ENCODE assay signal across 31 mouse cellular contexts in the genomic region with DNA sequence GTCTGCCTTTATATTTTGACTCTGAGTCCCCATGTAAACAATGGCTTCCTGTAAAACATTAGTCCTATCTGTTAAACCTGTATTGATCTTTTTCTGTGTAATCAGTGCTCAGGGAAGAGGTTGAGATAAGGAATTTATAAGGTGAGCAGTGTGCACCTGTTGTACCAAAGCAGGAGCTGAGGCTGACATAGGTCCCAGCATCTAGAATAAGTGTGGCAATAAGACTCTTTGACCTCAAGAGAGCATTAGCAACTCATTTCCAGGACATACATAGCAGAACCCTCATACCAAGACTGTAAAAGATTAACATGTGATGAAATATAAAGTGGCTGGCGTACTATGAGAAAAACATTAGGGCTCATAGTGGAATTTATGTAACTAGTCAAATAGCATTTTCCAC. TPM values are rescaled to one million over a fixed set of nuclear protein-coding genes. Genes with fewer than 3 reads are reported as not detected.
"Had no signal": no experiment of that assay in that cellular context is flagged by ENCODE, and none has a peak within 500 bp of the region (broad histone marks: within the 10 kb centered on the region; RNA-seq: fewer than 3 reads in every experiment).

No protein-coding gene starts in this region.

- H3K36me3 ChIP-seq: heart, embryonic 10.5 days; heart, embryonic 12.5 days; hindbrain, embryonic 10.5 days; hindbrain, embryonic 12.5 days; kidney, embryonic 15.5 days; limb, embryonic 13.5 days; limb, embryonic 15.5 days; liver, embryonic 12.5 days had no signal

- H3K9me3 ChIP-seq: heart, embryonic 10.5 days; heart, embryonic 12.5 days; hindbrain, embryonic 10.5 days; hindbrain, embryonic 12.5 days; kidney, embryonic 15.5 days; limb, embryonic 13.5 days; limb, embryonic 15.5 days; liver, embryonic 12.5 days had no signal

- ATAC-seq: hindbrain, embryonic 16.5 days; inflammation-experienced regulatory T-cells, adult 6 months; liver, embryonic 12.5 days had no signal

- H3K9ac ChIP-seq: heart, embryonic 12.5 days; hindbrain, embryonic 12.5 days; hindbrain, embryonic 14.5 days; kidney, embryonic 15.5 days; limb, embryonic 13.5 days; limb, embryonic 15.5 days; liver, embryonic 12.5 days had no signal

- DNase-seq: gastrocnemius, adult 2 months; gastrocnemius, postnatal 10 days; gastrocnemius, postnatal 25 days; heart, adult 18-20 months; heart, postnatal 10 days; heart, postnatal 4 days; kidney, adult 11 months; kidney, adult 2 months; kidney, adult 9 months; kidney, postnatal 14 days; kidney, postnatal 36 days; layer of hippocampus, adult 9-11 months; layer of hippocampus, postnatal 36 days; left cerebral cortex, postnatal 4 days had no signal

- H3K27ac ChIP-seq: gastrocnemius, adult 2 months; heart, embryonic 10.5 days; hindbrain, embryonic 10.5 days; hindbrain, embryonic 12.5 days; hindbrain, embryonic 14.5 days; kidney, embryonic 15.5 days; kidney, postnatal 0 days; limb, embryonic 13.5 days; limb, embryonic 15.5 days; liver, embryonic 12.5 days had no signal

- H3K4me3 ChIP-seq: gastrocnemius, adult 2 months; heart, embryonic 10.5 days; heart, embryonic 12.5 days; hindbrain, embryonic 10.5 days; hindbrain, embryonic 12.5 days; kidney, embryonic 15.5 days; limb, embryonic 13.5 days; limb, embryonic 15.5 days; liver, embryonic 12.5 days had no signal

- H3K27me3 ChIP-seq: heart, embryonic 12.5 days; hindbrain, embryonic 12.5 days; kidney, embryonic 15.5 days; limb, embryonic 13.5 days; limb, embryonic 15.5 days; liver, embryonic 12.5 days had no signal

- H3K4me1 ChIP-seq: heart, embryonic 10.5 days; hindbrain, embryonic 12.5 days; kidney, embryonic 15.5 days; limb, embryonic 13.5 days; limb, embryonic 15.5 days; liver, embryonic 12.5 days had no signal

- H3K4me2 ChIP-seq: heart, embryonic 12.5 days; hindbrain, embryonic 12.5 days; hindbrain, embryonic 14.5 days; kidney, embryonic 15.5 days; limb, embryonic 13.5 days; limb, embryonic 15.5 days; liver, embryonic 12.5 days had no signal

RNA-seq across cellular contexts. Expression of gene Mill2, which starts 8.6 kb away (rescaled TPM):
- polyA plus RNA-seq: limb, embryonic 11.5 days had no signal

RNA-seq across cellular contexts. Expression of gene Psg17, which starts 27.0 kb away (rescaled TPM):
- polyA plus RNA-seq: heart, embryonic 10.5 days; heart, embryonic 12.5 days; heart, embryonic 14.5 days; heart, embryonic 16.5 days; hindbrain, embryonic 10.5 days; hindbrain, embryonic 12.5 days; hindbrain, embryonic 16.5 days; inflammation-experienced regulatory T-cells, adult 6 months; kidney, postnatal 0 days; limb, embryonic 11.5 days; limb, embryonic 15.5 days; liver, adult 2 months; liver, embryonic 12.5 days had no signal

RNA-seq across cellular contexts. Expression of gene Psg19, which starts 50.1 kb away (rescaled TPM):
- polyA plus RNA-seq: heart, embryonic 10.5 days; heart, embryonic 12.5 days; heart, embryonic 14.5 days; heart, embryonic 16.5 days; hindbrain, embryonic 10.5 days; hindbrain, embryonic 12.5 days; hindbrain, embryonic 14.5 days; hindbrain, embryonic 16.5 days; inflammation-experienced regulatory T-cells, adult 6 months; kidney, adult 2 months; kidney, embryonic 15.5 days; kidney, postnatal 0 days; large intestine, adult 2 months; limb, embryonic 11.5 days; limb, embryonic 13.5 days; limb, embryonic 15.5 days; liver, adult 2 months; liver, embryonic 12.5 days had no signal
